7 mouse cellular contexts compared by ENCODE assay signal in the genomic region with DNA sequence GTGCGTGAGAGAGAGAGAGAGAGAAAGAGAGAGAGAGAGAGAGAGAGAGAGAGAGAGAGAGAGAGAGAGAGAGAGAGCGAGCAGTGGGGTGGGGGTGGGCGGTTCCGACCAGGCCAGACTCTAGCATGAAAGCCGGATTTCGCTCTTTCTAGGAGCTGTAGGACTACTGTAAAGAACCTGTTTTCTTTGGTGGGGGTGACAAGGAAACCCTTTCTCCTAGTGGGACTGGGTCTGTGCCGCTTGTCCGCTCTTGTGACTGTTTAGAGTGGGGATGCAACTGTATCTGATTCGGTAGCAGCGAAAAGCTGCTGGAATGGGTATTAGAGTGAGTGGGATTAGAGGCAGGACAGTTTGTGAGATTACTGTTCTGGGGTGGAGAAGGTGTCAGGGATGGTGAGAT. TPM values are rescaled to one million over a fixed set of nuclear protein-coding genes. Genes with fewer than 3 reads are reported as not detected.
DNase-seq lines count a peak whose midpoint lies in the region; ATAC-seq and TF ChIP-seq lines count a peak whose summit lies in the region.

No protein-coding gene starts in this region.

- no peak for TF ChIP-seq CTCF in forebrain, postnatal 0 days (IDR thresholded peaks at IDR 0.05; ENCODE audit: low read depth)
- no peak for TF ChIP-seq CTCF in liver, embryonic 14.5 days (IDR thresholded peaks at IDR 0.05; ENCODE audit: low read depth)

- peaks cover 8% of the 10 kb centered on the region; the same call in 1 of the 2 replicates for H3K27me3 ChIP-seq in lung, embryonic 16.5 days (ENCODE audit: control insufficient read depth, insufficient read depth, low read depth, low read length)
- no peaks in the 10 kb centered on the region for H3K27me3 ChIP-seq in forebrain, postnatal 0 days (ENCODE audit: insufficient read depth, low read length)
- H3K27me3 ChIP-seq in liver, embryonic 14.5 days (ENCODE audit: control insufficient read depth, insufficient read depth, low read length): peaks cover 59% of the 10 kb centered on the region
- H3K27me3 ChIP-seq in stomach, embryonic 16.5 days (ENCODE audit: control insufficient read depth, insufficient read depth, low read length): 0 out of 2 replicates have a peak, but pooled peaks cover 5% of the 10 kb centered on the region

- peaks cover 21% of the 10 kb centered on the region for H3K4me1 ChIP-seq in lung, embryonic 16.5 days (replicated peaks; ENCODE audit: control insufficient read depth, insufficient read depth, low read length)
- peaks cover 14% of the 10 kb centered on the region; the same call in 1 of the 2 replicates for H3K4me1 ChIP-seq in forebrain, postnatal 0 days (ENCODE audit: insufficient read depth)
- H3K4me1 ChIP-seq in liver, embryonic 14.5 days (replicated peaks; ENCODE audit: control insufficient read depth in 2 of 2, insufficient read depth in 2 of 2, low read length in 1 of 2): no peaks in the 10 kb centered on the region
- H3K4me1 ChIP-seq in stomach, embryonic 16.5 days (ENCODE audit: control insufficient read depth, insufficient read depth, low read length): peaks cover 19% of the 10 kb centered on the region

- H3K36me3 ChIP-seq in lung, embryonic 16.5 days (ENCODE audit: control insufficient read depth, insufficient read depth, low read length): no peaks in the 10 kb centered on the region
- H3K36me3 ChIP-seq in forebrain, postnatal 0 days (ENCODE audit: insufficient read depth): no peaks in the 10 kb centered on the region
- H3K36me3 ChIP-seq in liver, embryonic 14.5 days (replicated peaks; ENCODE audit: control insufficient read depth, insufficient read depth, low read depth): no peaks in the 10 kb centered on the region
- no peaks in the 10 kb centered on the region for H3K36me3 ChIP-seq in stomach, embryonic 16.5 days (ENCODE audit: control insufficient read depth, insufficient read depth, low read length)

- DNase-seq in lung, postnatal 14 days: no peak
- DNase-seq in forebrain, postnatal 0 days: no peak
- no peak for DNase-seq in liver, embryonic 14.5 days (ENCODE audit: low read depth in 3 of 3, low spot score in 3 of 3)
- no peak for DNase-seq in thymus, adult 18-20 months
- no peak for DNase-seq in natural killer cell, adult 2 months (ENCODE audit: low spot score in 2 of 2)

- H3K9me3 ChIP-seq in lung, embryonic 16.5 days (ENCODE audit: control insufficient read depth, low read length): no peaks in the 10 kb centered on the region
- H3K9me3 ChIP-seq in forebrain, postnatal 0 days (ENCODE audit: low read length): no peaks in the 10 kb centered on the region
- H3K9me3 ChIP-seq in liver, embryonic 14.5 days (ENCODE audit: control insufficient read depth, low read length): no peaks in the 10 kb centered on the region
- no peaks in the 10 kb centered on the region for H3K9me3 ChIP-seq in stomach, embryonic 16.5 days (replicated peaks; ENCODE audit: control insufficient read depth, low read length)

- H3K27ac ChIP-seq in lung, embryonic 16.5 days (ENCODE audit: low read length): no peak overlapping the region
- H3K27ac ChIP-seq in forebrain, postnatal 0 days (ENCODE audit: low read depth, low read length): peak overlapping the region; percentile 59; the same call in 1 of the 2 replicates
- no peak overlapping the region for H3K27ac ChIP-seq in liver, embryonic 14.5 days
- no peak overlapping the region for H3K27ac ChIP-seq in stomach, embryonic 16.5 days (ENCODE audit: low read length)

- TF ChIP-seq EP300 in liver, embryonic 14.5 days (IDR thresholded peaks at IDR 0.05; ENCODE audit: low read depth): no peak

- 27% methylated on average over 9 of the region's 10 CpGs for WGBS in lung, embryonic 16.5 days
- 12% methylated on average over 8 of the region's 10 CpGs for WGBS in forebrain, postnatal 0 days
- WGBS in liver, embryonic 14.5 days (ENCODE audit: insufficient replicate concordance): 18% methylated on average over 8 of the region's 10 CpGs
- 38% methylated on average over 9 of the region's 10 CpGs for WGBS in stomach, embryonic 16.5 days

- H3K9ac ChIP-seq in lung, embryonic 16.5 days (ENCODE audit: low read length): peak overlapping the region; percentile 80
- H3K9ac ChIP-seq in forebrain, postnatal 0 days: peak overlapping the region; percentile 97
- H3K9ac ChIP-seq in liver, embryonic 14.5 days (replicated peaks): no peak overlapping the region
- H3K9ac ChIP-seq in stomach, embryonic 16.5 days (ENCODE audit: low read length): peak overlapping the region; percentile 84

- peak overlapping the region; percentile 73 for H3K4me3 ChIP-seq in lung, embryonic 16.5 days (ENCODE audit: low read length)
- H3K4me3 ChIP-seq in forebrain, postnatal 0 days (ENCODE audit: low read depth, low read length): peak overlapping the region; percentile 83
- H3K4me3 ChIP-seq in liver, embryonic 14.5 days (ENCODE audit: insufficient read depth in 1 of 2, low read depth in 2 of 2, low read length in 2 of 2): no peak overlapping the region
- peak overlapping the region; percentile 75 for H3K4me3 ChIP-seq in stomach, embryonic 16.5 days (replicated peaks; ENCODE audit: low read length)

- no peak for ATAC-seq in lung, embryonic 16.5 days (ENCODE audit: low read depth)
- ATAC-seq in forebrain, postnatal 0 days: no peak
- no peak for ATAC-seq in liver, embryonic 14.5 days (ENCODE audit: insufficient read depth)
- no peak for ATAC-seq in stomach, embryonic 16.5 days (ENCODE audit: insufficient read depth, low FRiP score)

- peak overlapping the region; percentile 98 for H3K4me2 ChIP-seq in lung, embryonic 16.5 days (ENCODE audit: low read depth, low read length)
- H3K4me2 ChIP-seq in forebrain, postnatal 0 days (ENCODE audit: low read depth): peak overlapping the region; percentile 93
- peak overlapping the region; percentile 60 for H3K4me2 ChIP-seq in liver, embryonic 14.5 days (ENCODE audit: low read depth)
- peak overlapping the region; percentile 98 for H3K4me2 ChIP-seq in stomach, embryonic 16.5 days (ENCODE audit: low read depth, low read length)

RNA-seq across cellular contexts. Expression of a gene that starts 42.7 kb away (rescaled TPM):
- 17.7 and 18.5 TPM in 2 replicates for polyA plus RNA-seq in lung, embryonic 16.5 days (2015; fragmentation: Nextera tagmentation; extraction: Ambion mirVana)
- 49.4 and 69.5 TPM in 2 replicates for total RNA-seq in forebrain, postnatal 0 days (2014; rRNA removed)
- 26.0 and 50.6 TPM in 2 replicates for polyA plus RNA-seq in forebrain, postnatal 0 days (2015; fragmentation: Nextera tagmentation; extraction: Ambion mirVana)
- polyA plus RNA-seq in liver, embryonic 14.5 days (2012; rRNA removed): 0.11 and 0.13 TPM in 2 replicates
- 0.16 and 0.28 TPM in 2 replicates for polyA plus RNA-seq in liver, embryonic 14.5 days (2014; fragmentation: Nextera tagmentation; extraction: Ambion mirVana)
- polyA plus RNA-seq in stomach, embryonic 16.5 days (2015; fragmentation: Nextera tagmentation; extraction: Ambion mirVana): 18.8 and 22.7 TPM in 2 replicates

Comparison
In these comparisons a context has a peak if more than half of its experiments do, and no peak if none do; other contexts are left out.
1. H3K4me3 ChIP-seq: peak in lung, embryonic 16.5 days (single experiment), forebrain, postnatal 0 days (single experiment) and stomach, embryonic 16.5 days (single experiment); none in liver, embryonic 14.5 days (0 of 2).
2. RNA of a gene that starts 42.7 kb away (polyA plus RNA-seq): 26.0 to 50.6 TPM in forebrain, postnatal 0 days, 18.8 to 22.7 TPM in stomach, embryonic 16.5 days and 17.7 to 18.5 TPM in lung, embryonic 16.5 days; 0.11 to 0.28 TPM in liver, embryonic 14.5 days; every median in the first group is over 10 times any median in the second.
3. Peak in every context shown above with its lines, with median percentiles within 50 percentile points of each other: H3K4me2 ChIP-seq.